Mouse (Mus musculus): ENCODE data around the gene Pknox1.

GRCm38 (mm10) chr17:31535358-31535757 lies 29.2 kb upstream of the Pknox1 start:
- TF ChIP-seq TAL1 (IDR thresholded peaks at IDR 0.05; ENCODE audit: low read length) = no peak
- TF ChIP-seq GATA1 (IDR thresholded peaks at IDR 0.05; ENCODE audit: low read length) = no peak

Measured in erythroblast, embryonic 14.5 days (primary cell).